Mouse (Mus musculus): ENCODE results near the gene Tnp2.
A peak's percentile ranks its signal among the peaks of the same experiment; 100 is the strongest.

GRCm38 (mm10) chr16:10786288-10786687, 2.2 kb downstream of the Tnp2 start:
- TF ChIP-seq EP300 (IDR thresholded peaks at IDR 0.05; ENCODE audit: low read depth) (no peak), CTCF (IDR thresholded peaks at IDR 0.05; ENCODE audit: low read depth) (peak; percentile 94)
